Mouse (Mus musculus): ENCODE results near the gene Zfp689.

DNA sequence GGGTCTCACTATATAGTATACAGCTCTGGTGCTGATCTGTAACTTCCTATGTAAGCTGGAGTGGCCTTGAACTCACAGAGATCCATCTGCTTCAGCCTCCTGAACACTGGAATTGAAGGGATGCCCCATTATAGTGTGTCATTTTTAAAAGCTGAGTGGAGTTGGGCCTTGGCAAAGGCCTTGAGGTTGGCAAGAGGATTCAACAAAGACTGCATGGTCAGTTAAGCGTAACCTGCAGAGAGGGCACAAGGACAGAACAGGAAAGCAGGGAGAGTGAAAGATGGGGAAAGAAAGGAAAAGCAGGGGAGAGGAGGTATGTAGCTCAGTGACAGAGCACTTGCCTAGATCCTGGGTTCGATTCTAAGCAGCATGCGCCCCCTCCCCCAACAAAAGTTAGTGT is 23.7 kb downstream of the Zfp689 start:
- no peak for TF ChIP-seq CTCF (IDR thresholded peaks at IDR 0.05; ENCODE audit: low read depth, low read length)
- TF ChIP-seq POLR2A (IDR thresholded peaks at IDR 0.05; ENCODE audit: borderline replicate concordance, low read depth, low read length): no peak
